Mouse (Mus musculus) adrenal gland (tissue): Measurements from ENCODE around the gene Olfr583.

Experiments
- intact Hi-C: fragments of 180-260 bp; cut with DNase I; formaldehyde crosslinking; loops from one replicate; pipeline ENCODE4 v1.15.1; 2025
- long read RNA-seq, 2 experiments: library from polyadenylated mRNA; unstranded; transcript quantifications; one replicate each; pipeline ENCODE4 v2.0.0; 2020; ENCODE audit warnings: borderline replicate concordance in 1 of 2; ENCODE audit not compliant: insufficient replicate concordance in 1 of 2

Olfr583 gene
- long read RNA-seq, experiment 1: 0 reads
- long read RNA-seq, experiment 2: 0 reads

DNA sequence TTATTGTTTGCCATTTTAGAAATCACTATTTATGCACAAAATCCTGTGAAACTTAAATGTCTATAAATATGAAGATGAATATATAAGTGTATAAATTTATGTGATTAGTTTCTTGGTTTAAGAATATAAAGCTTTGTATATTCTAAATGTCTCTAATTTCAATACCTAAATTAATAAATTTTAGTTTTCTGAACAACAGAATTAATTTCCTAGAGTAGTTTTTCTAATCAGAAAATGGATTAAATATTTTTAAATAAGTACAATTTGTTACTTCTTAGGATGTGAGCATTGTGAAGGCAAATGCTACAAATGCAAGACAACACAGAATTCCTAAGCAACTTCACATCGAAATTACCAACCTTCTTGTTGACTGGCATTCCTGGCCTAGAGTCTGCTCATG is at the start of gene Olfr583:
Olfr583 (plus strand) TSS at position 301 of the 400 bp plus-strand sequence.
- intact Hi-C loops: no loop called here

DNA sequence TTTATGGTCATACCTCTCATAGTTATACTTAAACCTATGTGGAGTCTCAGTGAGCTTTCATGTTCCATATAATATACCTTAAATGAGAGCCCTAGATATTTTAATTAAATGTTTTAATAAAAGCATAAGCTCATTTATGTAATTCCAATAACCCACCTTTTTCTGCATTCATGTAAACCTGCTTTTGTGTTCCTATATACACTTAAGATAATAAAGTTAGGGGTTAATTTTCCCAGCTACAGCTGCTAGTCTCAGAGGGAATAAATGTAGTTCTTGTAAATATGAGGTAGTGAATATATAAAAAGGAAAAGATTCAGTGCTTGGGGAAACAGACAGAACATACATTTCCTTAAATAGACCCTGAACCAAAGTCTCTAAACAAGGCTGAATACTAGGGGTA is 13.4 kb upstream of the Olfr583 start, which contains the start of gene Olfr582:
Olfr582 (plus strand) TSS at position 301 of the 400 bp plus-strand sequence.
- intact Hi-C loops: no loop called here

DNA sequence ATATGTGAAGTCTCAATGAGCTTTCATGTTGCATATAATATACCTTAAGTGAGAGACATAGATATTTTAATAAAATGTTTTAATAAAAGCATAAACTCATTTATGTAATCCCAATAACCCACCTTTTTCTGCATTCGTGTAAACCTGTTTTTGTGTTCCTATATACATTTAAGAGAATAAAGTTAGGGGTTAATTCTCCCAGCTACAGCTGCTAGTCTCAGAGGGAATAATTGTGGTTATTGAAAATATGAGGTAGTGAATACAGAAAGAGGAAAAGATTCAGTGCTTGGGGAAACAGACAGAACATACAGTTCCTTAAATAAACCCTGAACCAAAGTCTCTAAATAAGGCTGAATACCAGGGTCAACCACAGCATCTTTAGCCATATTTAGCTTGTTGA is 30.5 kb downstream of the Olfr583 start, which contains the start of gene Olfr584:
Olfr584 (plus strand) TSS at position 301 of the 400 bp plus-strand sequence.
- intact Hi-C loops: no loop called here

DNA sequence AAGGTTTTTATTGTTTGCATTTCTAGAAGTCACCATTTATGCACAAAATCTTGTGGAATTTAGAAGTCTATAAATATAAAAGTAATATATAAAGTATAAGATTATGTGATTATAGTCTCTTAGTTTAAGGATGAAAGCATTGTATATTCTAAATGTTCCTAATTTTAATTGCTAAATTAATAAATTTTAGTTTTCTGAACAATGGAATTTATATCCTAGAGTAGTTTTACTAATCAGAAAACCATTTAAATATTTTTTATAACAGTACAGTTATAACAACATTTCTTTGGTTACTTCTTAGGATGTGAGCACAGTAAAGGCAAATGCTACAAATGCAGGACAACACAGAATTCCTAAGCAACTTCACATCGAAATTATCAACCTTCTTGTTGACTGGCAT is 46.3 kb downstream of the Olfr583 start, which contains the start of gene Olfr585:
Olfr585 (plus strand) TSS at position 301 of the 400 bp plus-strand sequence.
- intact Hi-C loops: no loop called here
